Mouse (Mus musculus) spleen, postnatal 0 days (tissue): Measurements from ENCODE around the gene 4930432M17Rik. TPM values are rescaled to one million over a fixed set of nuclear protein-coding genes. Genes with fewer than 3 reads are reported as not detected.

Source experiments
- polyA plus RNA-seq: library from polyadenylated mRNA; unstranded; fragments of >200 nt; fragmentation: Nextera tagmentation; extraction: Ambion mirVana; gene quantifications from 2 replicates; pipeline ENCODE4 v1.2.1, GENCODE M21; 2015

The 4930432M17Rik gene
- polyA plus RNA-seq: not detected in 2 replicates

DNA sequence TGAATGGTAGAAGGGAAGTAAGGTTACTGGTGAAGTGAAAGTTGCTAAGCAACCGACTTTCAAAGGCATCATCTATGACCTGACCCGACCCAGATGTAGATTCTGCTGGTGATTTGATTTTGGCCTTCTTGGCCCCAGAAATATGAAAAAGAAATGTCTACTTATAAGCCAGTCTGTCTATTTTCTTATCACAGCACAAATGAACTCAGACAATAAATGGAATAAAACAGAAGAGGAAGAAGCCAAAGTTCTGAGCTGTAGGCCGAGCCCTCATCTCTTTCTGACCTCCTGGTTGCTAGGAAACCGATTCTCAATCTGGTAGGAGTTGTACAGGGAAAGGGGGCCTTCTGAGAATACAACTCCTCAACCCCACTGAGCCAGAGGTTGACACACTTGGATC lies at the start of gene 4930432M17Rik:
Gene 4930432M17Rik, plus strand, starts transcription at position 301 of the 400 bp plus-strand sequence.

GRCm38 (mm10) chr3:121722971-121723844 lies 52.6 kb downstream of the 4930432M17Rik start, which contains the start of gene F3:
Gene F3 (plus strand): TSS chr3:121723537.

Other genes starting within 250 kb of the 4930432M17Rik start
- 113 and 126 TPM in 2 replicates for gene Cnn3, start 244.3 kb upstream of the 4930432M17Rik start, polyA plus RNA-seq
- gene Slc44a3, start 138.4 kb upstream of the 4930432M17Rik start, polyA plus RNA-seq: 0.59 and 0.60 TPM in 2 replicates
- 4.0 and 4.1 TPM in 2 replicates for gene F3, start 52.8 kb downstream of the 4930432M17Rik start, polyA plus RNA-seq
- gene Abcd3, start 144.5 kb downstream of the 4930432M17Rik start, polyA plus RNA-seq: 17.5 and 18.8 TPM in 2 replicates